Mouse (Mus musculus) urinary bladder, postnatal 10 days (tissue): ENCODE data around the gene Arhgef19.

ENCODE experiments used
- DNase-seq: peaks from one replicate; pipeline ENCODE4 v3.0.0; 2022; ENCODE audit warnings: low spot score

Gene Arhgef19

GRCm38 (mm10) chr4:141236856-141237255, 2.4 kb upstream of the Arhgef19 start:
- no peak for DNase-seq

DNA sequence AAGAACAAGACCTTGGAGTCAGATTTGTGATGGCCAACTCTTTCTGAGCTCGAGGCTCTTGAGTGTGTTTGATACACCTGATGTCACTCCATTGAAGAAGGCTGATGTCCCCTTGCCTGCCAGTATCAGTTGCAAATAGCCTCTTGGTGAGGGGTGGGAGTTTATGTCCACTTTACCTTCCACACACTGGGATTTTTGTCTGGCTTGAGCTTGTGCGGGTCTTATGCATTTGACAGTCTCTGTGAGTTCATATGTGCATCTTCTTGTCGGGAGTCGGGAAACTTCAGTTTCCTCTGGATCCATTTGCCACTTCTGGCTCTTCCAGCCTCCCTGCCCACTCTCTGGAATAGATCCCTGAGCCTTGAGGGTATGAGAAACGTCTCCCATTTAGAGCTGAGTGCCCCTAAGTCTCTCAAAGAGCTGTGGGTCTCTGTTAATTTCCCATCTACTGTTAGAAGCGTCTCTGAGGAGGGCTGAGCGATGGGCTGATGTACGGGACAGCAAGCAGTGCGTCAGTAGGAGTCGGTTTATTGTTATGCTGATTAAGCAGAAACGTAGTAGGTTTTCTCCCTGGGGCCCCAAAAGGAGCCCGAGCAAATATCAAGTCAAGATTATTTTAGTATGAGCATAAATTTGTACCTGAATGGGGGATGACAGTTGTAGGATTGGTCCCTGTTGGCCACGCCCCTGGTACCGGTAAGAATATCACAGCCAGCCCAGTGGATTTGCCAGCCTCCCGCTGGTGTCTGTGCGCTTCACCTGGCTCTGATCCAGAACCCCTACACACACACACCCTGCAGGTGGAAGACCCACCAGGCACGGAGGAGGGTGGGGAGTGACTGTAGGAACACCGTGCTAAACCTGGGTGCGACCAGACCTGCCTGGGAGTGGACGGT, 559 bp upstream of the Arhgef19 start:
- DNase-seq = no peak

DNA sequence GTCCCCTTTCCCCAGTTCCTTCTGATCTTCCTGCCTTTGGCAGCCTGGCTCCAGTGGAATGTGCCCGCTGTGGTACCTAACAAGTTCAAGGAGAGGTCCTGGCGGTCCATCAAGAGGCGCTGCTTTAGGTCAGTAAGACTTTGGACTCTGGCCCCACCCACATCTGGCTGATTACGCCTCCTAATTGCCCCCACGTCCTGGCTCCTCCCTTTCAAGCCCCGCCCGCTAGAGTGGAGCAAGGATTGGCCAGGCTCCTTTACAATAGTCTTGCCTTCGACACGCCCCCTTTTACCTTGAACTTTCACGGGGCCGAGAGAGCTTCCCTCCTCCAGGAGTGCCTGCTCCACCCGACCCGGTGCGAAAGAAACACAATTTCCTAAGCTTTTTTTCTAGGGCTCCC, 1.3 kb downstream of the Arhgef19 start:
- DNase-seq = no peak

GRCm38 (mm10) chr4:141241861-141242260, 2.6 kb downstream of the Arhgef19 start:
- no peak for DNase-seq

DNA sequence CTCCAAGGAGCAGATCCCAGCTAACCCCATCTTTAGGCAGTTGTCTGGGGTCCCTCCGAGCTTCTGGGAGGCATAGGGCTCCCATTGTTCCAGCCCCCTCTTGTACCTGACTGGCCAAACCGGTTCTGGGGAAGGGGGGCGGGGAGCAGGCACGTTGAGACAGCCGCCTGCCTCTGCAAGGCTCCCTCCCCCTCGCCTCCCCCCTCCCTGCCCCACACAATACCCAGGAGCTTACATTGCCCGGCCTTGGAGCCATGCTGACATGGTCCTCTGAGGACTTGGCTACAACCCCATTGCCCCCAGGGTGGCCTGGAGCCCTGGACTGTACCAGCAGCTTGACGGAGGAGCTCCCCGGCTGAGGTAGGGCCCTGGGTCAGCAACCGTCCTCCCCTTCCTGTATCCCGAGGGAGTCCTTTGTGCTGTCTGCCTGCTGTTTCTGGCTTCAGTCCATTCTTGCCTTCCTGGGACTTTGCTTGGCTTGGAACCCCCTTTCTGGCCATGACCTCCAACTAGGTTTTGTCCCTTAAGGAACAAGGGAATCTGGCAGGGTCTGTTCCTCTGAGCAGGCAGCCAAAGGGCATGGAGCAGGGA, 3.4 kb downstream of the Arhgef19 start:
- no peak for DNase-seq

DNA sequence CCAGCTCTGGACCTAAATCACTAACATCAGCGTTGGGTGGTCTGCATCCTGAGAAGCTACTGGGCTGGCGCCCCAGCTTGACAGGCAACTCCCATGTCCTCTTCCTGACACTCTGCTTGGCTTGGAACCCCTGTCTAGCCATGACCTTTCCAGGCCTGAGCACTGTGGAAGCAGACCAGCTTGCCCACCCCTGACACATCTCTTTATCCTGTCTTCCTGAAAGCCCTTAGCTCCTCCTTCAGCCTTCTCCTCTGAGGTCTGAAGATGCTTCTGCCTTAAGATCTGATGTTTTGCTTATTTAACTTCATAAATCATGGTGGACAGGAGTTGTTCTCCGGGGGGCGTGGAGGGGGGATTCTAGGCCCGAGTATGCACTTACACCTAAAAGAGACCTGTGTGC, 4.3 kb downstream of the Arhgef19 start:
- DNase-seq = no peak

DNA sequence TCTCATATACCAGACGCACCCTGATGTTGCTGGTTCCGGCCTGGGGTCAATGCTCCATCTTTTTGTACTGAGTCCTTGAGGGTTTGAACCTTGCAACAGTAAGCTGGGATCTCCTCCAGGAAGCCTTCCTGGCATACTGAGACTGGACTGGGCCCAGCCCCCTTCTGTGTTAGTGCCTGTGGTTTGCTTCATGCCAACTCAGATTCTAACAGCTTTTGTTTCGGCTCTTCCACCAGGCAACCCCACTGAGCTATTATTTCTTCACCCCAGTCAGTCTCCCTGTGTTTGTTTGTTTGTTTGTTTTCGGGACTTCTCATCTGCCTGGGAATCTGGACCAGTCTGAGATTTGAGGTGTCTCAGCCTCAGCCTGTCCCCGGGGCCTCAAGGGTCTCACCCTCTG, 5.1 kb downstream of the Arhgef19 start:
- no peak for DNase-seq

GRCm38 (mm10) chr4:141244931-141245425, 5.7 kb downstream of the Arhgef19 start:
- no peak for DNase-seq

- no peak for DNase-seq
These were observed 7.0 kb downstream of the Arhgef19 start for GRCm38 (mm10) chr4:141246089-141246997.

- no peak for DNase-seq
These were observed 7.7 kb downstream of the Arhgef19 start for GRCm38 (mm10) chr4:141246998-141247350.

DNA sequence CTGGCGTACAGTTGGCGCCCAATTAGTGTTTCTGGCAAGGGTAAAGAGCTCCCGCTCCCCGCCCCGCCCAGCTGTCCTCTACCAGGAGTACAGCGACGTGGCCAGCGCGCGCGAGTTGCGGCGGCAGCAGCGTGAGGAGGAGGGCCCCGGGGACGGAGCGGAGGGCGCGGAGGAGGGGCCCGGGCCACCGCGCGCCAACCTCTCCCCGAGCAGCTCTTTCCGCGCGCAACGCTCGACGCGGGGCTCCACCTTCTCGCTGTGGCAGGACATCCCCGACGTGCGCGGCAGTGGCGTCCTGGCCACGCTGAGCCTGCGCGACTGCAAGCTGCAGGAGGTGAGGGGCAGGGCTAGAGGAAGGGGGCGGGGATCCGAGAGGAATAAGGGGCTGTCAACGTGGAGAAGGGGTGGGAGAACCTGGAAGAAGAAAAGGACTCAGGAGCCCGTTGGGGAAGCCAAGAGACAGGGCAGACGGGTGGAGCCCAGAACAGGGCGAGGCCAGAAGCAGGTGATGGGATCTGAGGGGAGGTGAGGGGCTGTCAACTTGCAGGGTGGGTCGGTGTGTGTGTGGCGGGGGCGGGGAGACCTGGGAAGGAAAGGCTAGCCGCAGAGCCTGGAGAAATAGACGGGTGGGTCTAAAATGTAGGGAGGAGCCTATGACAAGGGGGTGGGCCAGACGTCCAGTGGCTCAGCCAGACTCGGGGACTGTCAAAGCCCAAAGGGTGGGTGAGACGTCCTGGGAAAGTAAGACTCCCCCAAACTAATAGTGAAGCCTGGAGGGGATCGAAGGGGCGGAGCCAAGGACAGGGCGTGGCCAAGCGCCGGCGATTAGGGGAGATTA, 8.7 kb downstream of the Arhgef19 start:
- DNase-seq = no peak

- no peak for DNase-seq
These were observed 9.3 kb downstream of the Arhgef19 start for GRCm38 (mm10) chr4:141248614-141248978.

DNA sequence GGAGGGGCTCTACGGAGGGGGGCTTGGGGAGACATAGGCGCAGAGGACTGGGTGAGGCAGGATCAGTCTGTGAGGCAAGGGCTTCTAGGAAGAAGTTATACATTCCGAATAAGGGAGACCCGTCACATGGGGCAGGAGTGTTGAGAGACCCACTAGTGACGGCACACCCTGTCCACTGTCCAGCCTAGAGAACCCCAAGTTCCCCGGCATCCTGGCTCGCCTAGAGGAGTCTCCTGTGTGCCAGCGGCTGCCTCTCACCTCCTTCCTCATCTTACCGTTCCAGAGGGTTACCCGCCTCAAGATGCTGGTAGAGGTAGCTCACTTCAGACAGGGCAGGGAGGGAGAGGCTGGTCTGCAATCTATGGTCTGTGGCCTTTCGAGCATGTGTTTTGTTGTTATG, 10.1 kb downstream of the Arhgef19 start:
- DNase-seq = no peak

DNA sequence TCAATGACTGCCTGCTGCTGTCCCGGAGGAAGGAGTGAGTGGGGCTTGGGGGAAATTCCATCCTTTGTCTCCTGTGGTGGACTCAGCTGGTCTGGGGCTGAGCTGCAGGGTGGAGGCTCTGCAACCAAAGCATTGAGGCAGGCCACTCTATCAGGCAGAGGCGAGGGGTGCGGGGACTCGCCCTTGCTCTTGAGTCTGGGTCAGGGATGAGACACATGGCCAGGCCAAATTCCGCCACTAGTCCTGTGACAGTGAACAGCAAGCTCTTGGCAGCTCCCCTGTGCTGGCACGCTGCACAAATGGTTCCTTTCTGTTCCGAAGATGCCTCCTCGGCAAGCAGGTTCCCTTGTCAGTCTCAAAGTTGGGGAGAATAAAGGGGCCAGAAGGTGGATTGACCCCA, 11.8 kb downstream of the Arhgef19 start:
- DNase-seq = no peak

- no peak for DNase-seq
These were observed 13.3 kb downstream of the Arhgef19 start for GRCm38 (mm10) chr4:141252641-141253040.

- DNase-seq = no peak
These were observed 14.9 kb downstream of the Arhgef19 start for GRCm38 (mm10) chr4:141254234-141254633.

DNA sequence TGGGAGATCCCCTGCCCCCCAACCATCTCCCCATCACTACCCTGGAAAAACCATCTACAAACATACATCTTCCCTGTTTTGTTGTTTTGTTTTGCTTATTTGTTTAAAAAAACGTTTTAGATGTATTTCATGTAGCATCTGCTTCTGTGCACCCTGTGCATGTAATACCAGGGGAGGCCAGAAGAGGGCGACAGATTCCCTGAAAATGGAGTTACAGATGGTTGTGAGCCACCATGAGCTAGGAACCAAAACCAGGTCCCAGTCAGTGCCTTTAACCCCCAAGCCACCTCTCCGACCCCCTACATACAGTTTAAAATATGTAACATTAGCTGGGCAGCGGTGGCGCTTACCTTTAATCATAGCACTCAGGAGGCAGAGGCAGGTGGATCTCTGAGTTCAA, 18.1 kb downstream of the Arhgef19 start:
- no peak for DNase-seq

DNA sequence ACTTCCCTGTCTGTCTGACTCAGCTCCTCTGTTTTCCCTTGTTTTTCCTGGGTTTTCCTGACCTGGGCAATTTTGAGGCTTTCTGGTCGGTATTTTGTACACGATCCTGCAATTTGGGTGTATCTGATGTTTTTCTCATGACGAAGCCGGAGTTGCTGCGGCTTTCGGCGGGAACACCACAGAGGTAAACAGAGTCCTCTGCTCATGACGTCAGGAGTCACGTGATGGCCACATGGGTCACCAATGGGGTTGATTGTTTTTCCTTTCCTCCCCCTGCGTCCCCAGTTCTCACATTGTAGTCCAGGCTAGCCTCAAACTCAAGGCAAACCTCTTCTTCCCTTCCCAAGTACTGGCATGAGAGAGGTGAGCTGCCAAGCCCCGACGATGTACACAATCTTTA, 20.1 kb downstream of the Arhgef19 start:
- no peak for DNase-seq

DNA sequence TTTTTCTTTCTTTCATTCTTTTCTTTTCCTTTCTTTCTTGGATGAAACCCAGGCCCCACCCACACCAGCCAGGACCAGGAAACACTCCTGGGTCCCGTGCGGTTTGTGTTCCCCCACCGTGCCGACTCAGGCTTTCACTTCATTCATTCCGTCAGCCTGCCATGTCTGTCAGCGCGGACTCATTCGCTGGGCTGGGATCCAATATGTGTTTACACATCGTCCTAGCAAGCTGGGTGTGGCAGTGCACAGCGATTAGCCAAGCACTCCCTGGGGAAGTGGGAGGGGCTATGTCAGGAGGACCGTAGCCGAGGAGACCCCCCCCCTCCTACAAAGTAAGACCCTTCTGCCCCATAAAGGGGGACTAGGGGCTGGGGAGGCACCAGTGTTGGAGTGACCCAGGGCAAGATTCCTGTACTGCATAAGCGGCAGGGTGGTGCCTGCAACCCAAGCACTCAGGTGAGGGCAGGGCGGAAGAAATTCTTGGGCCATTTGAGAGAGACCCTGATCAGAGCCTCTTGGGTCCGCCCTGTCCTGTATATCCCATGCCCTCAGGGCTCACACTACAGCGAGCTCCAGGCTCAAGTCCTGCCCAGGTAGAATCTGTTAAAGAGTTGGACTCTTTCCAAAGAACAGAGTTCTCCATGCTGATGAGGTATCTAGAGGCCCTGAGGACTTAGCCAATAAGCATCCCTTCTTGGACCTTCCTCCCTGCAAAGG, 20.9 kb downstream of the Arhgef19 start:
- no peak for DNase-seq

GRCm38 (mm10) chr4:141262906-141263637, 23.8 kb downstream of the Arhgef19 start:
- DNase-seq = no peak
